Mouse (Mus musculus) adrenal gland, adult 18-20 months (tissue): Measurements from ENCODE around the gene Zfp503. TPM values are rescaled to one million over a fixed set of nuclear protein-coding genes. Genes with fewer than 3 reads are reported as not detected.

Experiments
- DNase-seq, 2 experiments: peaks; one replicate each; pipeline ENCODE4 v3.0.0; 2021 to 2022; ENCODE audit warnings: low spot score in 2 of 2
- total RNA-seq, 2 experiments: library from RNA; stranded (reverse); gene quantifications; 1 replicate in 1 of 2; 2 replicates in 1 of 2; pipeline ENCODE4 v1.2.3; 2021

Zfp503 gene
- total RNA-seq, 2 experiments from 2014 or later: 21.9 to 25.3 TPM

- DNase-seq: peak; percentile 37 to 51
Measured at GRCm38 (mm10) chr14:21993251-21994060, 4.1 kb upstream of the Zfp503 start.

DNA sequence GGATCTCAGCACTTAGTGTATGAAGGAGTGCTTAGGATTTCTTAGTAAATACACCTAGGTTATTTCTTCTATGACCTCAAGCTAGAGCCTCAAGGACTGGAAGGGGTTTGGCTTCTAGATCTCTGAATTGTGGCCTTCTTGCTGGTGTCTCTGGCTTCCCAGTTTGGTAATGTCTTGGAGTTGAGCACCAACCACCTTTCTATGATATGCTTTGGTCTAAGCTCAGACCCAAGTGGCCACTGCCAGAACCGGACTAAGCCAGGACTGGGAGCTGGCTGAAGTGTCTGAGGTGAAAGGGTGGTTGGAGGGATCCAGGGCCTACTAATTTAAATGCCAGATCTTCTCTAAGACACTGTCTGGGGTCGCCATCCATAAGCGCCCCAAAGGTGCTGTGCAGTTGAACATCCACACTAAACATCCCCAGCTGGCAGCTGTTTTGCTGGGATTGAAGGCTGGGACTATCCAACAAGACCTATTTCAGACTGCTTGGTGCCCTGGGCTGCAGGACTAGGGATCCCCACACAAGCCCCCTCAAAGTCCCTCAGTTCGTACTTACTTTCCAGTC, 3.0 kb upstream of the Zfp503 start:
- DNase-seq: peak in 1 of 2 experiments; percentile 21

- DNase-seq: no peak
Measured at GRCm38 (mm10) chr14:21991856-21992255, 2.5 kb upstream of the Zfp503 start.

DNA sequence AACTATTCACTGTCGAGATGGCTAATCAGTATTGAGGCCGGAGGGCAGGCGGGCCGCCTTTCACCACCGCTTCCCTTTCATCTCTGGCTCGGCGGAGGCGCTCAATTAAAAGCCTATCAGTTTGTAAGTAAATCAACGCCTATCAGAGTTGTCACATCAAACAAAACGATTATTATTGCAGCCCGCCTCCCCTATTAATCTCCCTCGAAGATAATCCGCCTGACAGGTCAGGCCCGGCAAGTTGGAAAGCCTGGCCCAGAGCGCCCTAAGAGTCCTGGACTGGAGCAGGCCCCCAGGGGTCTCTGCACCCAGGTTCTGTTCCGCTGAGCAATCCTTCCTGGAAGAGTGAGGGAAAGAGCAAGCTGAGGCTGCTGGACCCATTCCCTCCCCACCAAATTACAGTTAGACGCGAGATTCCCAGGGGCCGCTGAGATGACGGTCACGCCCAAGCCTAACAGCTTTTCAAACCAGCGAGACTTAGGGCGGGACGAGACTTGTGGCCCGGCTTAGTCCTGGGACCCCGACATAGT, 1.9 kb upstream of the Zfp503 start:
- DNase-seq: peak; percentile 64 to 65

- DNase-seq: peak; percentile 46 to 63
Measured at GRCm38 (mm10) chr14:21990321-21991021, 1.1 kb upstream of the Zfp503 start.

DNA sequence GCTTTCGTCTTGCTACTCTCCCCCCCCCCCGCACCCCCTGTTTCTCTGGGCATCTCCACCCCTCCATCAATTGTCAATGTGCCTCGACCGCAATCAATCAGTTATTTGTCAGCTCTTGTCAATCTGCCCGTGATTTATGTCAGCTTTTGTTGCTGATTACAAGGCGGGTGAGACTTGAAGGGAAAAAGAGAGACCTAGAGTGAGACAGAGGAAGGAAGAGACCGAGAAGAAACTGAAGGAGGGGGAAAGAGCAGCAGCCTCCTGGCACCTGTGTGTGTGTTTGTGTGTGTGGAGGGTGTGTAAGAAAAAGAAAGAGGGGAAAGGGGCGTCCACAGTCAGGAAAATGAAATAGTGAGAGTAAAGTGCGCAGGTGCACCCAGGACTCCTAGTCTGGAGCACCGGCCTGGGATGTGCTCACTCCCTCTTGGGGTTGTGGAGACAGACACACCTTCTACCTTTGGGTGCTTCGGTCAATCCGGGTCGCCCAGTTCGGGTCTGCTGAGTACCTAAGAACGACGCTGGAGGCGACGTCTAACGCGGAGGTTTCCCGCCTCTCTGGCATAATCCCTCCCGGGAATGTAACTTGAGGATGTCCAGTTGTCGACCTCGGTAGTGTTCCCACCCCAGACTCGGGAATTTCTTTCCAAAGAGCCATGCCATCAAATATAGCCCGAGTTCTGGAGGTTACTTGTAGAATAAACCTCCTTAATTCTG, 667 bp downstream of the Zfp503 start:
- DNase-seq: peak; percentile 55 to 63

GRCm38 (mm10) chr14:21987660-21988576, 1.5 kb downstream of the Zfp503 start:
- peak; percentile 94 to 97 for DNase-seq

DNA sequence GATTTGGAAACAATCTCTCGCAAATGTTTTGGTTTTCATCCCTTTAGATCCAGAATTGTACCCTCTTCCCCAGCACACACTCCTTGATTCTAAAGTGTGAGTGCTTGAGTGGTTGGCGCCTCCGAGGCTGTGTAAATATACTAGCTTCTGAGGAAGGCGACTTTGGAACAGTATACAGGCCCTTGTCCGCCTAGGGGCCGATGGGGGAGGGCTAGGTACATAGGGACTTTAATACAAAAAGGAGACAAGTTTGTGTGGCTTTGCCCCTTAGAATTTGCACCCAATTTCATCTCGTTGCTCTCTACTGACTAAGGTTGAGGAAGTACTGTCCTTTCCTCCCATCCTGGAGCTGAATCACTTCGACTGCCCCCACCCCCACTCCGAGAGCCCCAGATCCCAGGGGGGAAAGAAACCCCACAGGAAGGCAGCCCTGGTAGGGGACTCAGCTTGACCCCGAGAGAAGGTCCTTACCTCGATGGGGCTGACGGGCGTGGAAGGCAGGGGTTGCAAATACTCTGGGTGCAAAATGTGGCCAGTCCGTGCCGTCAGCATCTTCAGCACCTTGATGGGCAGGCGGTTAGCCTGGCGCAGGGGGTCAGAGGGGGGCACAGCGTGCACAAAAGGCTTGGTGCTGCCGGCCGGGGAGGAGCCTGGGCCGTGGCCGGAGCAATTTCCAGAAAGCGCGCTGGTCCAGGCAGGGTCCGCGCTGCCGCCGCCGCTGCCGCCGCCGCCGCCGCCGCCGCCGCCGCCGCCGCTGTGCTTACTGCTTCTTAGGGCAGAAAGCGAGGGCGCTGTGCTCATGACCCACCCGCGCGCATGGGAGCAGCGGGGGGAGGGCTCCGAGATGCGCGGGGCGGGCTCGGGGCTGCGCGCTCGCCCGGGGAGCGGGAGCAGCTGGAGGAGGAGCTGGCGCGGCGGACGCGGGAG, 2.4 kb downstream of the Zfp503 start:
- peak; percentile 31 to 46 for DNase-seq

- peak; percentile 80 to 82 for DNase-seq
Measured at GRCm38 (mm10) chr14:21985981-21986732, 3.2 kb downstream of the Zfp503 start.

- DNase-seq: peak in 1 of 2 experiments; percentile 62
Measured at GRCm38 (mm10) chr14:21985426-21985931, 3.9 kb downstream of the Zfp503 start.

- DNase-seq: peak; percentile 58 to 68
Measured at GRCm38 (mm10) chr14:21984757-21985425, 4.5 kb downstream of the Zfp503 start.

DNA sequence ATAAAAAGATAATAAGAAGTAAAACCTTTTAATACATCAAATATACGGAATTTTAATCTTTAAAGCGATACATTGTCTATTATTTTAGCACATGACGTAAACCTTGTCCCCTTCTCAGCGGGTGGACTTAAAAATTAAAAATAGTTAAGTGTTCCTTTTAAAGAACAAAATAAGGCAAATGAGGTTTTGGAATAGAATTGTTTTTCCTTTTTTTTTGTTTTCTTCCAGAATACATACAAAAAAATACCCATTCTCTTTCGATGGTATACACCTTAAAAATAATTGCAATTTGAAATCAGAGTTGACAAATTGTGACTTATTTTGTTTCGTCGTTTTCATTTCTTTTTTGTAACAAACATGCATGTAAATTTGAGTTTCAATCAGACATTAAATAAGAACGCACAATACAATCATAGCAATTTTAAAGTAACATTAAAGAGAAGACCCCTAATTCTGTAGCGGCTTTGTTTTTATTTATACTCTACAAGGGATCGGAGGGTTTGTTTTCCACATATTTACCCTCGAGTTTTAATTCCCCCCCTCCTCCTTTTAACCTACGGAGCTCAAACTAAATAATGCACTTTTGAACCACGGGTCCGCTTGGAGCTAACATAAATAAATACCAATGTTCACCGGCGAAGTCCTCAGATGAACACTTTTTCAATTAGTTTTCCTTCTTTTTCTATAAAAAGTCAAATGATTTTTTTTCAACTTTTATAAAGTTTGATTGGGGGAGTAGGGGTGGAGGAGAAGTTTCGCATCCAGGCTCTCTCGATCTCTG, 5.3 kb downstream of the Zfp503 start:
- DNase-seq: no peak

DNA sequence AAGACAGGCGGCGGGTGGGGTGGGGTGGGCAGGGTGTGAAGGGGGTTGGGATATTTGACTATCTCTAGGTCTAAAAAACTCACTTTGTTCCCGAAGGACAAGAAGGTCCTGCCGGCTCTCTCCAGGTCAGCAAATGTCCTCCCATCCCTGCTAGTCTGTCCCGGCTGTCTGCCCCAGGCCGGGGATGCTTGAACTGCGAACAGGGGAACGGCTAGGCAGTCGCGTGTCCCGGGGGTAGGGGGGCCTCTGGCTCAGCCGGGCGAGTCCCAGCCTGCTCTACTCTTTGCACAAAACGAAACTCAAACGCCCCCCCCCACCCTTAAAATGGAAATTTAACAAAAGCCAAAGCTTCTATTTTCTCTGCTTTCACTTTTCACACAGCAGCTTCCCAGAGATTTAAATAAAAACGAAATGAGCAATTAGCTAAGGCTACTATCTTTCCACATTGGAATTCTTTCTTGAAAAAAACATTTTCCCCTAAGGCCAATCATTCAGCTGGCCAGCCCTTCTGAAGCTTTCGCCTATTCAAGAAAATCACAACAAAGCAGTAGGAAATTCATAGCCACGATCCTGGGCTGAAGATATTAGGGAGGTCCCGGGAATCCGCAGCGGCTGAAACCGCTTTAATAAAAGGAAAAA, 6.0 kb downstream of the Zfp503 start:
- DNase-seq: peak; percentile 54 to 60

- DNase-seq: peak; percentile 54 to 66
Measured at GRCm38 (mm10) chr14:21982592-21983310, 6.7 kb downstream of the Zfp503 start.

- peak; percentile 52 to 62 for DNase-seq
Measured at GRCm38 (mm10) chr14:21982096-21982591, 7.3 kb downstream of the Zfp503 start.
